Mouse (Mus musculus) c-Kit-positive CD71-negative TER-119-negative erythroid progenitor cells, embryonic 14.5 days (primary cell): ENCODE results near the gene Tnrc6c.

Experiments
- DNase-seq: peaks from one replicate; pipeline ENCODE4 v3.0.0-alpha.2; 2013; ENCODE audit warnings: low read depth

Gene Tnrc6c

DNA sequence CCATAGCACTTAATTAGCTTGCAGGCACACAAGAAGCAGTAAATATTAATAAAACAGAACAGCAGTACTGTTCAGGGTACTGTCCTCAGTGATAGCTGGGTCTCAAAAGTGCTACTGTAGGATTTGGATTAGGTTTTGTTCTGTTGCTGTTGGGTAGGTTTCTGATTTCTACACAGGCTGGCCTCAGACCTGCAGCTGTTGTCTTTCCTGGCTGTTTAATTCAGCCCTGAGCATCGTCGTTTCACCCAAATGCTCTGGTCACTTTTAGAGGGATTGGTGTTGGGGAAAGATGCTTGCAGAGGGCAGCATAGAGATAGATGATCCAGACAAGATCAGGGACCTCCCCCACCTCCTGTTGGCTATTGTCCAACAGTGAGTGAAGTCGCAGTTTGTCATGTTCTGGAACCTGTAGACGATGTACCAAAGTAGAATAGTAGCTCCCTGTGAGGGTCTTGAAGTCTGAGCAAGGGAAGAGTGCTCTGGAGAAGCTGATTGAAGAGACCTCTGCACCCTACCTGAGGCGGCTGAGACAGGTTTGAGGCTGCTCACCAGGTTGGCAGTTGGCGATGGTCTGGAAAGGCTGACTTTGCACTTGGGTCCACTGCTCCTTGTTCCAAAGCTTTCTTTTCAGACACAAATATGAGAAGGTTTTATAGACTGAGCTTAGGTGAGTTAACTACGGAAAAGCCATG lies 75.9 kb downstream of the Tnrc6c start:
- no peak for DNase-seq

- DNase-seq = no peak
These were observed 76.4 kb downstream of the Tnrc6c start for GRCm38 (mm10) chr11:117730490-117730838.

DNA sequence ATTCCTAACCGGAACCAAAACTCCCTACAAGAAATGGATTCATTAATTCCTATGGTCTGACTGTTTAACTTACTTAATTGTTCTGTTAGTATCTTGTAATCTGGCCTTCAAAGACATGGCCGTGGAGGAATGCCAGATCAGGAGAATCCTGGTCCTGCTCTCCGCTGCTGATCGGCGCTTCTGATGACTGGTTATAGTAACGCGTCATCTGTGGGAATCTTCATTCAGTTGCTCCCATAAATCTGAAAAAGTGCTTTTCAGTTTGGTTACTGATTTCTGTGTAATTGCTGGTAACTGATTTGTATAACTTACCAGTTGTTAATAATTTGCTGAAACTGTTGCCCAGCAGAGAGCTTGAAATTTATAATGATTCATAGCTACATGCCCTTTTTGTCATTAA lies 77.4 kb downstream of the Tnrc6c start:
- no peak for DNase-seq

- no peak for DNase-seq
These were observed 82.1 kb downstream of the Tnrc6c start for GRCm38 (mm10) chr11:117736037-117736689.

GRCm38 (mm10) chr11:117738123-117738522 lies 84.0 kb downstream of the Tnrc6c start:
- no peak for DNase-seq

DNA sequence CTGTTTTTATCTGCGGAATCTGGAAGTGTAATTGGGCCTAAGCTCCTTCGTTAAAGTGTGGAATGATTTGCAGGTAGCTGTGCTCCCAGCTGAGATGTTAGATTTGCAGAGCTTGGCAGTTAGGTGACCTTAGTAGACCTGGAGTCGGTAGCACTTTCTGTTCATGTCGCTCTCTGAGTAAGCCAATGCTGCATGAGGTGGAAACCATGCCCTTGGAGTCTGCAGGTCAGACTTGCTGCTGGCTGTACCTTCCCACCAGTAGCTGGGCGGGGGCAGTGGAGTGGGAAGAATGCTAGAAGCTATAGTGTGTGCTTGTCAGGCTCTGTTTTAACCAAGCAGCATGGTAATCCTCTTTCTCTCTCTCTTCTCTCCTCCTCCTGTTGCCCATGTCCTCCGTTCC lies 87.0 kb downstream of the Tnrc6c start:
- no peak for DNase-seq

GRCm38 (mm10) chr11:117742243-117742642 lies 88.2 kb downstream of the Tnrc6c start:
- no peak for DNase-seq

- no peak for DNase-seq
These were observed 88.6 kb downstream of the Tnrc6c start for GRCm38 (mm10) chr11:117742715-117743114.

DNA sequence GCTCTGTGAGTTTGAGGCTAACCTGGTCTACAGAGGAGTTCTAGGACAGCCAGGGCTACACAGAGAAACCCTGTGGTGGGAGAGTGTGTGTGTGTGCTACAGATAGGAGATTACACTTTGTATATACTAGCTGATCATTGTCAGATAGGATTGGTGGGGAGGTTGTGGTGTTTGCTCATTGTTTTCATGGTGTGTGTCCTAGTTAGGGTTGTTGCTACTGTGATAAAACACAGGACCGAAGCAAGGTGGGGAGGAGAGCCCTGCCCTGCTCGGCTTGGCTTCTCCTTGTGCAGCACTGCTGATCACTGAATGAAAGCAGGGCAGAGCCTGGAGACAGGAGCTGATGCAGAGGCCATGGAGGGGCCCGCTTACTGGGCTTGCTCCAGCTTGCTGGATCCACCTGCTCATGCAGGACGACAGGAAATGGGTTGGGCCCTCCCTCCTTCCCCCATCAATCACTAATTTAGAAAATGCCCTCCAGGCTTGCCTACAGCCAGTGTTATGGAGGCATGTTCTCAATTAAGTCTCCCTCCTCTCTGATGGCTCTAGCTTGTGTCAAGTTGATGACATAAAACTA lies 89.5 kb downstream of the Tnrc6c start:
- no peak for DNase-seq

- DNase-seq = no peak
These were observed 94.5 kb downstream of the Tnrc6c start for GRCm38 (mm10) chr11:117748628-117749027.

- DNase-seq = no peak
These were observed 95.3 kb downstream of the Tnrc6c start for GRCm38 (mm10) chr11:117749414-117749813.

- DNase-seq = no peak
These were observed 97.5 kb downstream of the Tnrc6c start for GRCm38 (mm10) chr11:117751544-117751943.

DNA sequence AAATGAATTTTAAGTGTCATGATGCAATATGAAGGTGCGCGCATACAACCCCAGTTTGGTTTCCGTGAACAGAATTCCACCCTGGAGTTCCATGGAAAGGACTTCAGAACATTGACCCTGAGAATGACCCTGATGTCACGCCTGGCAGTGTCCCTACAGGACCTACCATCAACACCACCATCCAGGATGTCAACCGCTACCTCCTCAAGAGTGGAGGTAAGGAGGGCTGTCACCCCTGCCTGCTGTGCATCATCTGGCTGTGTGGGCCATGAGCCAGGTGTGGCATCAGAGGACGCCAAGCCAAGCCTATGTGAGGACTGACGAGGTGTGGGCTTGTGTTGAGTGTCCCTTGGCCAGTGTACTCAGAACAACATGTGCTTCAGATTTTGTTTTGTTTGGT lies 101.8 kb downstream of the Tnrc6c start:
- no peak for DNase-seq

- no peak for DNase-seq
These were observed 105.2 kb downstream of the Tnrc6c start for GRCm38 (mm10) chr11:117759267-117759666.

GRCm38 (mm10) chr11:117760374-117761119 lies 106.5 kb downstream of the Tnrc6c start:
- DNase-seq = no peak

GRCm38 (mm10) chr11:117761801-117762200 lies 107.7 kb downstream of the Tnrc6c start:
- DNase-seq = no peak

GRCm38 (mm10) chr11:117762246-117762645 lies 108.2 kb downstream of the Tnrc6c start:
- no peak for DNase-seq

- DNase-seq = no peak
These were observed 110.2 kb downstream of the Tnrc6c start for GRCm38 (mm10) chr11:117764319-117764718.

DNA sequence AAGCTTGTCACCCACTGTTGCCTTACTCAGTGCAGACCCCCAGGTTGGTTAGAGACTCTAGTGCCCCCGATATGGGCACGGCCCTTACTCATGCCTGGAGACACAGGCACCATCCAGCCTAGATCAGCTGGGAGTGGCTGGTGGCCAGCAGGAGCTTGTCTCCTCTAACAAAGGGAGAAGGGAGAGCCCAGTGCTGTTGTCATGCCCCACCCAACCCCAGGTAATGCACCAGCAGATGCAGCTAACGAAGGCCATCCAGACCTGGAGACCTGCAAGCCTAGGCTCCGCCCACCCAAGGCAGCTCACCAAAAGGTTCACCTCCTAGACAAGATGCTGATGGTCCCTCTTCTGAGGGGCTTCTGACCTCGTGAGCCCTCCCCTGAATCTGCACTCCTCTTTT lies 111.3 kb downstream of the Tnrc6c start:
- no peak for DNase-seq

DNA sequence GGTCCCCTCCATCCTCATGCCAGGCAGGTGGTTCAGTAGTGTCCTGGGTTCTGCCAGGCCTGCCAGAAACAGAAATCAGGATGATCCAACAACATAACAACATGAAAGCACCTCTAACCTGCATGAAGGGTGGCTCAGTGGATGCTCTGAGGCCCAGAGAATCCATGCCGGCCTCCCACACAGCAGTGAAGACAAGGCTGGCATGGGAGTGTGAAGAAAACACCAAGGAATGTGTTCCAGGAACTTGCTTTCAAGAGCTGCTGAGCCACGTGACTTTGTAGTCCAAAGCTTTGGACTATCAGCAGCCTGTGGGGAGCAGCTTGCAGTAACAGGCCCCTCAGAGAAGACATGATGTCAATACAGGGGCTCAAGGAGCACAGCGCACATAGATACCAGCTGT lies 112.2 kb downstream of the Tnrc6c start:
- DNase-seq = no peak

DNA sequence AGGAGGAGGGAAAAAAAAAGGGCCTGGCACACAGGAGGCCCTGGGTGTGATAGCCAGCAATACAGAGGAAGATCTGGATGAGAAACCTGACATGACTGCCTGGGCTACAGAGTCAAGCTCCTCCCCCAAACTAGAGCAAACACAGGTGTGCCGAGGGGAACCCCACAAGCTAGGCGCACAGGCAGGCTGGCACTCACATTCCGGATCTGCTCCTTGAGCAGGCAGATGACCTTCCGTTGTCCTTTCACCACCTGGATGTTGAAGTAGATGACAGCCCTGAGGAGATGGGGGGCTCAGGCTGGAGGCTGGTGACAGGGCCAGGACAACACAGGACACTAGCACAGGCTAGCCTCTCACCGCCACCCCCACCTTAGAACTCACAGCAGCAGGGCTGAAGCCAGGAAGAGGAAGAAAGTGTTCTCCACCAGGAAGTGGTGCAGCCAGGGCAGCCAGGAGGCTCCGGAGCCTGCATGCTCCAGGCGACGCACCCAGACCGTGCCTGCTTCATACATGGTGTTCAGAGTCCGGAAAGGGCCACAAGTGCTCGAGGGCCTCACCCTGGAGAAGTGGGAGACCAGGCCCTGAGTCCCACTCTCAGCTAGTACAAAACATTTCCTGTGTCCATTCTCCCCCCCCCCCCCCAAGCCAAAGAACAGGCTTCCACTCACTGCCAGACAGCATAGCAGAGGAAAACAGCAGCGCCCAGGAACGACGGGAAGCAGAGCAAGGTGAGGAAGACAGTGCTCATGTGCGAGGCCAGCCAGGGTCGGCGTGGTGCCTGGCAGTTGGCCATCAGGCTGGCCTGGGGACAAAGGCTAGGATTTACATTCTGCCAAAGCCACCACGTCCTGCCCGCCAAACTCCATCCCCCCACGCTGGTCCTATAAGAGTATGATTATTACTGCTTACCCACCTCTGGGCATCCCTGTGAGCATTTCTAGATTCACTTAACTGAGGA lies 114.9 kb downstream of the Tnrc6c start:
- no peak for DNase-seq

GRCm38 (mm10) chr11:117769683-117770047 lies 115.6 kb downstream of the Tnrc6c start:
- DNase-seq = no peak
